Mouse (Mus musculus): ENCODE results near the gene Gm42906.

Gene Gm42906

DNA sequence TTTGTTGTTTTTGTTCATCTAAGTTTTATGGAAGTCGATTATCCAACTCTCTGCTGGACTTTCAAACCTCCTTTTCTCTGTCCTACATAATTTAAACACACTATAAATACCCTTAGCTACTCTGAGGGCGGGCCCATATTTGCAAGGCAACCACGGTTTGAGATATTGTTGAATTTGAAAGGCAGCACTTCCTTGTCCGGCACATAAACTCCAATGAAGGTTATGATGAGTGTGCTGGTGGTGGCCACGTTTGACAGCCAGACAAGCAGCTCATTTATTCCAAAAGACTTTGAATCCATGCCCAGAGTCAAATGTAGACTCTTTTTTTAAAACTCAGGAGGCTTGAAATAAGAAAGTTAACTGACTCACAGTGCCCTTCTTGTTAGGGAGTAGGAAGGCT lies 33.3 kb downstream of the Gm42906 start:
- no peak for DNase-seq (ENCODE audit: extremely low spot score)

DNA sequence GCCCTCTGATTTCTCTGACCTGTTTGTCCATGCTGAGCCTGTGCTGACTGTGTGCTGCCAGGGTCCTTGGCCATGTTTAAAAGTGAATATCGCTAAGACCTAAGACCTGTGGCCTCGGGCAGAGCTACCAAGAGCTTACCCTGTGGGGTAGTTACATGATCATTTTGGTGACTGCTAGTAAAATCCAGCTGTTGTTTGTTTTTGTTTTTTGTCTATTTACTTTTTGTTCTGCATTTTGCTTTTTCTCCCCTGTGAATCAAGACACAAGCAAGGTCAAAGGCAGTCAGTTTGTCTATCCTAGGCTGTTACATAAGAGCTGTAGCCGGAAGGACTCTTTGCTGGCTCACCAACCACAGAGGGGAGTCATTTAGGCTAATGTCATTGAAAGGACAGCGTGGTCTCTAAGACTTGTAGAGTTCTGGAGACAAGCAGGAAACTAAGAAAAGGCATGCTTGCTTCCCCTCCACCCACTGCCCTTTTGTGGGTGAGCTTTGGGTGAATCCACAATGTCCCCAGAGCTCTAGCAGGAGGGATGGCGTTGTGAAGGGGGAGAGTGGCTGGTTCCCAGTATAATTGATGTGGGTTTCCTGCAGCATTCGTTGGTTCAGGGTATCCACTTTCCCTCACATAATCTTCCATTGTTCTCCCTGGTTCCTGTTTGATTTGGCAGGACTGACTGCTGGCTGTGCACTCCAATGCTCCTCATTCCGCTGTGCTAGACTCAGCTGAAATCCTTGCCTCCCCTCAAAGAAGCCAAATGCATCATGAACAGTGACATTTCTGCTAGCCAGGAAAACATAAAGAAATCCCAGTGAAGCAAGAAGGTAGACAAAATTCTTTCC lies 33.9 kb downstream of the Gm42906 start:
- DNase-seq (ENCODE audit: extremely low spot score), result no peak

DNA sequence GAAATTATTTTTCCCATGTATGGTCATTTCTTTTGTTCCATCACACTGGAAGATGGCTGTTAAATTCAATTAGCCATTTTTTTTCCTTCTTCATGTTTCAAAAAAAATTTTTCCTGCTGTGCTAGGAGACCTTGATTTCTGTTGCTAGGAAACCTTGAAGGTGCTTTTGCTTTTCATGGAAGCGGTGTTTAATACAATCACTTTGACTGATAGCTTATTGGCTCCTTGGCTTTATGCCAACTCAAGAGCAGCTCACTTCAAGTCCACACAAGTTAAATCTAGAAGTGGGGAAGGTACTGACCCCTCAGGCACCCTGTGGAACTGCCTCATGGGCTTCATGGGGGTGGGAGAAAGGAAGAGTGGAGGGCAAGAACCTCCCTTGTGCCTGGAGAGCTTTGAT lies 38.1 kb downstream of the Gm42906 start:
- DNase-seq (ENCODE audit: extremely low spot score), result no peak

DNA sequence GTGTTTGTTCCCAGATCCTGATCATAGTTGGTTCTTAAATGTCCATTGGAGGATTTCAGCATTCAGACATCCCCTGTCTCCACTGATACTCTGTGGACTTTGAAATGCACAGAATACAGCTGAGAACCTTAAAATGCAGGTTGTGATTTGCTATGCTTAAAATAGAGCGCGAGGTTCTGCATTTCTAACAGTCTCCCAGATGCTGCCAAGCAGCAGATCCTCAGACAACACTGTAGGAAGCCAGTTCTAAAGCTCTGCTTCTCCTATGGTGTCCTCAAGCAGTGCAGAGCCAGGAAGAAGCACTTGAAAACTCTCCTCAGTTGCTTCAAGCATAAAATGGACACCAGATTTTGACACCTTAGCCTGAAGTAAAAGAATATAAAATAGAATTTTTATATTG lies 48.1 kb downstream of the Gm42906 start:
- no peak for DNase-seq (ENCODE audit: extremely low spot score)

DNA sequence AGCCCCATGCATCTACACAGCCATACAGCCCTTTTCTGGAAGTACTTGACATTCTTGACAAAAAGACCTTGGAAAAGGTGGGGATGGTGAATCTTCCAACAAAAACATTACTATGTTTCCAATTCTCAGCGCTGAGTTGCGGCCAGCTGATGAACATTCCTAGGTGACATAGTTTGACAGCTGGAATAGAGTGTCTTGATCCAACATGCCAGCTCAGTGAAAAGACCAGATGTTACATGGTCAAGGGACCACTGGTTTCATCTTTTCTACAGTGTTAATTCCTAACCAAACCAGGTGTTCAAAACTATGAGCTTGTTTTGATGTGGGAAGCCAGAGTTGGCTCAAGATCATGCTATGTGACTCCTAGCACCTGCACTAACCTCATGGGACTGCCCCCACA lies 48.8 kb downstream of the Gm42906 start:
- no peak for DNase-seq (ENCODE audit: extremely low spot score)

DNA sequence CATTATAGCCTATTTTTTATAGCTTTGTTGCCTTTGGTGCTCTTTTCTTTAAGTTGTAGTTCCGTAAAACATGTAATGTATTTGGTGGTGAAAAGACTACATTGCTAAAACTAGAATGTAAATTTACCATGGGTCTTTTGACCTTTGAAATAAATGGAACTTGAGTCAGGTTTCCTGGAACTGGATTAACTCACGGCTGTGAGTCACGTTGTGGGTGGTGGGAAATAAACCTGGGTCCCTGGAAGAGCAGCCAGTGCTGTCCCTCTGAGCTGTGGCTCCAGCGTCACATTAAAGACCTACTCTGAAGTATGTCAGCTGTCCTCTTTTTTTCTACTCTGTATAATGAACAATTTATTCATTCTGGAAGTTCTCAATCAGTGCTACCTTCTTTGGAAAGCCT lies 51.0 kb downstream of the Gm42906 start:
- DNase-seq (ENCODE audit: extremely low spot score), result no peak

DNA sequence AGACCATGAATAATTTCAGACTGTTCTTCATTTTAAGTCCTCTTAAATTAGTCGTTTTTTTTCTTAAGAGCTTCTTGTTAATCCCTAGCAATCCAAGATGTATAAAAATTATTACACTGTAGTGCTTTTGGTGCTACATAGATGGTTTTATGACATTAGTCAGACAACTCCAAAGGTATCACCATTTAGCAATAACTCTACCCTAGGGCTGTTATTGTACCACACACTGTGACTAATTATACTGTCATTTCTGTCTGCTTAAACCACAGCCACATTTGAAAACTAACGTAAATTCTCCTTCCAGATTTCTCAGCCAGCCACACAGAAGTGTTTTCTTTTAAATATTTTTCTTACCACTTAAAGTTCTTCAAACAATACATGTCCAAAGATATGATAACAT lies 53.1 kb downstream of the Gm42906 start:
- no peak for DNase-seq (ENCODE audit: extremely low spot score)

DNA sequence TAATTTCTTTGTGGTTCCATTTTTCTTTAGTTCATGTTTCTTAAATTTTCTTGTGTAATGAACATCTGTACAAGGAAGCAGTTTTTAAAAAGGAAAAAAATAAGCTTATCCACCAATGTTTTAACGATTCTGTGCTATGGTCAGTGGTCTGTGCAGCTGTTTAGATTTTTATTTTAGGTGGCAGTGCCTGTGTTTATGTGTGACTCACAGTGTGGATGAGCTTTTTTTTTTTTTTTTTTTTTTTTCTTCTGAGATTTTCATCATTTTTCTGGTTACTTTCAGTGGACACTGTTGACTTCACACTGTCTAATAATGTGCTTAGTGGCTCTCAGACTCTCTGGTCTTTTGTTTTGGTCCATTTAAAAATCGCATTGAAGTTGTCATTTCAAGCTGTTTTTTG lies 56.8 kb downstream of the Gm42906 start:
- no peak for DNase-seq (ENCODE audit: extremely low spot score)

DNA sequence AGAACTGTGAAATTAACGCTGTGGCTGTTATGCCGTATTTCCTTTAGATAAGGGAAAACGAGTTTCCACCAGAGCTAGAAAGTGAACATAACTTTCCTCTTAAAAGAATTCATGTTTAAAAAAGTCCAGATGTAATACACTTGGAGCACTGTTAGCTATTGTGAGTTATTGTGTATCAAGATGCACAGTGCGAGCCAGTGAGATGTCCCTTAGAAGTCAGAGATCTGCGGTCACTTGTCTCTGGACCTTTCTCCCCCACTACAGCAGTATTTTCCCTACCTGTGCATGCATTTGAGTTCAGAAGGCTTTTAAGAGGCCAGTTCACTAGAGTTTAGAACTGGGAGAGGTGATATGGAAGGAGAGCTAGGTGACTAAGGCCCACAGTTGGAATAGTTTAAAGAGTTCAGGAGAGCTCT lies 58.6 kb downstream of the Gm42906 start:
- DNase-seq (ENCODE audit: extremely low spot score), result peak; percentile 30

DNA sequence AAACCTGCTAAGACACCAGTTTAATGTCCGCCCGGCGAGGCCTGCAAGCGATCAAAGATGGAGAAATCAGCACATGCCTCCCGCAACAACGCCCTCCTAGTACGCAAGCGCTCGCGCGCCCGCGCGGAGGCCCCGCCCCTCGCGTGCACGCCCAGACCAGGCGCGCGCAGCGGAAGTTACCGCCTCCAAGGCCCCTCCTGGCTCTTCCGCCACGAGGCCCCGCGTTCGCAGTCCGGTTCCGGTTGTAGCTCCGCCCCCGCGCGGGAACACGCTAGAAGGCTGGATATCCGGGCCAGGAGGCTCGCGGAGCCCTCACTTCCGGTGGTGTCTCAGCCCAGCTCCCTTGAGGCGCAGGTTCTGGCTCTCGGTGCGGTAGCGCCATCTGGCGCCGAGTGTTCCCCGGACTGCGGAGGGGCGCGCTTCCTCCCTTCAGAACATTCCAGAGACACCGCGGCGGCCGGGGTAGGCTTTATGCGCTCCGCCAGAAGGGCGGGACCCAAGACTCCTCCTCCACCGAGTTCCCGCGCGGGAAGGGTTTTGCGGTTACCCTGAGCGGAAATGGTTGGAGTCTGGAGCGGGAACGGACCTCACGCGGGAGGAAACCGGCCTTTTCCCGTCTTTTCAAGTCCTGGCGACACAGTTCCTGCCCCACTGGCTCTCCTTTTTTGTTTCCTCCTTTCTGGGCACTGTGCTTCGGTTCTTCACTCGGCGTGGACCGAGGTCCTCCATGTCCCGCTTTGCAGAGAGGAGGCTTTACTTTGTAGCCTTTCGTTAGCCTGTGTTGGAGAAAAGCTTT lies 59.4 kb downstream of the Gm42906 start:
- DNase-seq (ENCODE audit: extremely low spot score), result peak; percentile 99

DNA sequence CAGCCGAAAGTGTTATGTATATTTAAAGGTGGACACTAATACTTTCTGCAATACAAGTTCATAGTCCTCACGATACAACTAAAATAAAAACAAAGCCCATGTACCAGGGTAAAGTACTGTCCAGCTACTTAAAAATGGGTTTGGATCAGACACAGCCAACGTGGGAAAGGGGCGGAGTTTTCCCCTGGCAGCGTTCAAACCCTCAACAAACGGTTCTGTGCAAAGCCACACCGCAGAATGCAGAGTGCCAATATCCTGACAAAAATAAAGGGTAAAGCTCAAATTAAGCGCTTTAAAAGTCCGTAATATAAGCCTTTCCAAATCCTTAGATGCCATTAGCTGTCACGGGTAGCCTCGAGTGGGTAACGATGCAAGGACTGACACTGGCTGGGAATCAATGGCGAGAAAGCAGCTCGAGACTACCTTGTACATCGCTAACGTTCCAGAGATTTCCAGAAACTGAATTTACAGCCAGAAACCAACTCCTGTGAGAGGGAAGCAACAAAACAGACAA lies 60.0 kb downstream of the Gm42906 start:
- no peak for DNase-seq (ENCODE audit: extremely low spot score)

DNA sequence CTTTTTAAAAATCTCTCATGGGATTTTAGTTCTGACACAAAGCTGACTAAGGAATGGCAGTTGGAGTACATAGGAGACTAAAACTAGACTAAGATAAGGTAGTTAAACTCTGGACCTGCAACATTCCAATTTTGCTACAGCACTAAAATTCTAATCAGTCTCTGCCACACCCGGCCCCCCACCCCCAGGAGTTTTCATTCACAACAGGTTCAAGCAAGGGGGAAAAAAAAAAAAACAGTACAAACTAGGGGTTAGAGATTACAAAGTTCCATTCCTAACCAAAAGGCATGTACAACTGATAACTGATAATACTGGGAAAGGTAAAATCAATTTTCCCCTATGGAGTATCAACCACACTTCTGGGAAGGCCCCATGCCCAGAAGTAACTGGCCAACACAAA lies 60.6 kb downstream of the Gm42906 start:
- DNase-seq (ENCODE audit: extremely low spot score), result no peak

DNA sequence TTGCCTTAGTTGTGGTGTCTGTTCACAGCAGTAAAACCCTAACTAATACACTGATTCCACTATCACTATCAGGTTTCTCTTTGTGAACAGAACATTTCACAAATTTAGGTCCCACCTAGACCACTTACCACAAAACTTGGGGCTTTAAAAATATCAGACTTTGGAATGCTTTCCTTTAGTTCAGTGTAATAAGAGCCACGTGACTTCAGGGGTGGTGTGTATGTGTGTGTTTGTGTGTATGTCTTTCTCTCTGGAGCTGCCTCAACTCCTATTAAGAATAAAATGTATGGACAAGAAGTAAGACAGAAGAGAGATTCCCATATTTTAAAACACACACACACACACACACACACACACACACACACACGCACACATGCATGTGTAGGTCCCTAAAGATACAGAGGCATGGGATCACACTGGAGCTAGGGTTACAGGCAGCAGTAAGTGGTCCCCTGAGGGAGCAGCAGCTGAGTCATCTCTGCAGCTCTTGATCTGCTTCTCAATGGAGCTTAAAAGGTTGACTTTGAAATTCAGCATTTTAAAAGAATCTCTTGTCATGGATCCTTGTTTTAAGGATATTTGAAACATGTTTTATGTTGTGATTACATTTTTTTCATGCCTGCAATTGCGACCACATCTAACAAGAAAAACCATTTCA lies 64.5 kb downstream of the Gm42906 start:
- DNase-seq (ENCODE audit: extremely low spot score), result no peak

DNA sequence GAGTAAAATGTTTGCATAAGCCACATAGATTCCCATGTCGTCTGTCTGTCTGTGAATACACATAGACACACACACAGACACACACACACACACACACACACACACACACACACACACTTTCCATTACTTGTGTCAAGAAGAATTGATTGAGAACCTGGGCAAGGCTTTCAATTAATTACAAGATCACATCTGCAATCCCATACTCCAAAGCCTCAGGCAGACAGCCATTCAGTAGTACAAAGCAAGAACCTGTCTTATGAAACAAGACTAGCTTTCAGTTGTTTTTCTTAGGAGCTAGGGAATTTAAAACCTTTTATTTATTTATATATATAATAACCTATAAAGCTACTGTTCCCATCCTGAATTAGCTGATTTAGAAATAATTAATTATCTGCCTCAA lies 78.3 kb downstream of the Gm42906 start:
- no peak for DNase-seq (ENCODE audit: extremely low spot score)

DNA sequence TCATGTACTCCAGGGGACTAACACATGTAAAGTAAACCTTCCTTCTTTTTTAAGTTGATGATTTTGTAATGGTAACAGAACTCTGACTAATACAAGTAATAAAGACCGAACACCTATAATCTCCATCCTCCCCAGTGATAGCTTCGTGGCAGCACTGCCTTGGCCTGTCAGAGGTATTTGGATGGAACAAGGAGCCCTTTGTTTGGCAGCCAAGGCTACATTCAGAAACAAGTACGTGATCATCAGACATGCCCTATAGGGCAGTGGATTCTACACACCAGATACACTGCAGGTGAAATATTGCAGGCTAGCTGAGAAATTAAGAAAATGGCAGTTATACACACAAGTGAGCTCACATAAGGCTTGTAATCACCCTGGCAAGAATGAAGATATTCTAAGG lies 79.5 kb downstream of the Gm42906 start:
- DNase-seq (ENCODE audit: extremely low spot score), result no peak

DNA sequence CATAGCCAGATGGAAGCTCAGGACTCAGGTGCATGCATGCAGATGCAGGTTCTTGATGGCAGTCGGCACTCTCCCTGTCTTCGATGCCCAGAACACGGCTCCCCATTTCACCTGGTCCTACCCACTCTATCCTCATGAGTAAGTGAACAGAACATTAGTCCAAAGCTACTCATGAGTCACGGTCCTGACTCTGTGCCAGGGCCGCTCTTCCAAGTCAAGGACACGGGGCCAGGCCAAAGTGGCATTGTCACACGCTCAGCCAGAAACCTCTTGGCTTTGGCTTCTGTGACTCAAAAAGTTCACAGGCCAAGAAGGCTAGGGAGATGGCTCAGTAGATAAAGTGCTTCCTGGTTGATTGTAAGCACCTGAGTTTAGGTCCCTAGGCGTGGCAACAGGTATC lies 81.3 kb downstream of the Gm42906 start:
- DNase-seq (ENCODE audit: extremely low spot score), result no peak

DNA sequence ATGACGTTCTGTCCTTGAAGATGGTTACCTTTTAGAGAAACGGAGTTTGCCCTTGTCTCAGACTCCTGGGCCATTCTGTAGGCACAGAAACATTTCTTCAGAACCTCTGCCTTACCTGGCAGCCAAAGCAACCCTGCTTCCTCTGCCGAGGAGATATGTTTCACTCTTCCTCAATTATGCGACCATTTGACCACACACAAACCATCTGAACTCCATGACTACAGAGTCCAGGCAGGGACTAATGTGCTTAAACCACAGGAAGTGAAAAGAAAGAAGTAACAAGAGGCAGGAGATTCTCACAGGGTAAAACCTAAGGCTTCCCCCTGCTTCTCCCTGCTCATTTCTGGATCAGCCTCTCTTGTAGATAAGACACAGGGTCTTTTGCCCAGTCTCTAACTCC lies 83.2 kb downstream of the Gm42906 start:
- no peak for DNase-seq (ENCODE audit: extremely low spot score)

DNA sequence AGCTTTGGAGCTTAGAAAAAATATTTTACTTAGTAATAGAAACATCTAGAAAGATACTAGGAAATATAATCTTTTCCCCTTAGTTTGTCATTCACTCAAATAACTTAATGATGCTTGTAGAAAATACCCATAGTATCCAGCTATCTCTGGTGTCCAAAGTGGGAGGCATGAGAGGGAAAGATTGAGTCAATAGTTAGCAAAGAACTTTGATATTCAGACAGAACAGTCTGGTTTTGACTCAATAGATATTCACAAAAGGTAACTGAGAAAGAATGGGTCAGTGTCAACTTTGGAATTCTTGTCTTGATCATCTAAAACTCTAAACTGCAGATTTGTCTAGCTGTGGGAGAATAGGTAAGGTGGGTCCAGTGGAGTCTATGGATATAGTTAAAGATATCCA lies 94.3 kb downstream of the Gm42906 start:
- no peak for DNase-seq (ENCODE audit: extremely low spot score)

DNA sequence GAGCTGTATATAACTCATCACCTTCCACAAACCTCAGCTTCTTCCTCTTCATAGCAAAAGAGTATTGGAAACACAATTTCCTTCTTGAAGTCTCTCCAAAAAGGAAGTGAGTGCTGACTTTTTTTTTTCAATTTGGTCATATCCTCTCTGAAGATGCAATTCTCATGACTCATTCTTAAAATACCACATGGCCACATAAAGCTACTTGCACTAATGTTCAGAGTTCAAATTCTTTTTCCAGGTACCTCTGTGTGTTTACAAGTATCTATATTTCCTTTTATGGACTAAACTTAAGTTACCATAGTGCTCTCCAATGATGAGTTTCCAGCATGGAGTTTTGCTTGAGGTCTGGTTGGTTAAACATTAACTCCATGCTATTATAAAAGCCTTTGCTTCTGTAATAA lies 94.8 kb downstream of the Gm42906 start:
- no peak for DNase-seq (ENCODE audit: extremely low spot score)

DNA sequence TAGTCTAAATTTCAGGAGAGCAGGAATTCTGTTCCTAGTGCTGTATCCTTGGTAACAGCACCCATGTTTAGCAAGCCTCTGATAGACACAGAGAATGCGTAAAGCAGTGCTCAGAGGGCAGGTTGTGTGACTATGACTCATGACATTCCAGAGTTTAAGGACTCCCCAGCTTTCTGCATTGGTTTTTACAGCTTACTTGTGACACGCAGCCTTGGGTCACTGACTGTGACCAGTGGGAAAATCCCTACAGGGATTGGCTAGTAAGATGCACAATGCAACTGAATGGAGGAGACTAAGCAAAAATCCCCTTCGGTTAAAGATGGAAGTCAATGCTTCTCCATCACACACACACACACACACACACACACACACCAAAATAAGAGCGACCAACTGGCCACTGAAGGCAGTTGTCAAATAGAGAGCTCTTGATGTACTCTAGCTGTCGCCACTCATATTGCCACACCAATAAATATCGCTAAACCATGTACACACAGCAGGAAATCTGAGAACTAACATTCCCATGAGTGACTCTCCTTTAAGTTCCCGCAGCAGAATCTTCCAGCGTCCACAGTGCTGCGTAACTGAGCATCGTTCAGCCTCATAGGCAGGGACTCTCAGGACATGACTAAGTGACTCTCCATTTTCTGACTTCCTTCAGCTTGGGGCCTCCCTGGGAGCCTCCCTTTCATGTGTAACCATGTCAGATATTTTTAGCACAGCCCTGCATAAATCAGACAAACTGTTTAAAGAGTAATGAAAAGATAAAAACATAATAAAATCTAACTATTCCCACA lies 112.0 kb downstream of the Gm42906 start:
- no peak for DNase-seq (ENCODE audit: extremely low spot score)

DNA sequence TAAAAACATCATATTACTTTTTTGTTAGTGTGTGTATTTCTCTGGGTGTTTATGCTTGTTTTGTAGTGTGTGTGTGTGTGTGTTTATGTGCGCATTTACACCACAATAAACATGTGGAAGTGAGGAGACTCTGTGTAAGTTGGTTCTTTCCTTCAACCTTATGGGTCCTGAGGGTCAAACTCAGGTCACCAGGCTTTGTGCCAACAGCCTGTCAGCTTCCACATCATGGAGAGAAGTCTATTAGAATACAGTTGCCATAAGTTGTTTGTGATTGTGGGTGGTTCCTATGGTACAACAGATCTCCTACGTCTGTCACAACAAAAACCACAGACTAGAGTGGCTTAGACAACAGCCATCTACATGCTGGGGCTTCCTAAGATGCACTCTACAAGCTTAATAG lies 127.7 kb downstream of the Gm42906 start:
- DNase-seq (ENCODE audit: extremely low spot score), result no peak

DNA sequence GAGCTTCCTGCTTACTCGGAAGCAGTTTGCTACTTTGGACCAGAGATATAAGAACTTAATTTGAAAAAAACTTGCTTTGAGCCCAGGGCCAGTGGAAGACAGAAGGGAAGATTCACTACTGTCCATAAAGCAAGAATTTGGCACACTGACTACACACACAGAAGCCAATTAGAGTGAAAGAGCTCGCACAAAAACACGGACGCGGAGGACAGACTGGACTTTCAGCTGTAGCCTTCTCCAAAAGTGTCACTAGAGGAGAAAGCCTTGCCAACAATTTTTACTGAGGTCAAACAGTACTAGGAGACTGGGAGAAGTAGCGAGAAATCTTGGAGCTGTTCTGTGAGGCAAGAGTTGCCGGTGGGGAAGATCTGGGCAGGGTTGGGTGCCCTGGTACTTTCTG lies 128.4 kb downstream of the Gm42906 start:
- no peak for DNase-seq (ENCODE audit: extremely low spot score)

All from embryo, embryonic 9.5 days (tissue).